Mouse (Mus musculus): ENCODE results near the gene Zfp385b.

Gene Zfp385b

DNA sequence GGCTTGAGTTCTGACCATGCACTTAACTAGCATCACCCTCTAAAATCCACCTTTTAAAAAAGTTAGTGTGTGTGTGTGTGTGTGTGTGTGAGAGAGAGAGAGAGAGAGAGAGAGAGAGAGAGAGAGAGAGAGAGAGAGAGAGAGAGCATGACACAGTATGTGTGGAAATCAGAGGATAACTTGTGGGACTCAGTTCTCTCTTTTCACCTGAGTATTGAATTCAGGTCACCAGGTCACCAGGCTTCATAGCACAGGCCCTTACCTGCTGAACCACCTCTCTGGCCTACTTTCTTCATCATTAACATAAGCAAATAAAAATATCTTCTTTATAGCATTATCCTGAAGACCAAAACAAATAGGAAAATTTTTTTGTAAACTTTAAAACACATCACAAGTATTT is at the start of gene Zfp385b:
Gene Zfp385b, minus strand, starts transcription at position 101 of the 400 bp plus-strand sequence.
- no peak for DNase-seq

DNA sequence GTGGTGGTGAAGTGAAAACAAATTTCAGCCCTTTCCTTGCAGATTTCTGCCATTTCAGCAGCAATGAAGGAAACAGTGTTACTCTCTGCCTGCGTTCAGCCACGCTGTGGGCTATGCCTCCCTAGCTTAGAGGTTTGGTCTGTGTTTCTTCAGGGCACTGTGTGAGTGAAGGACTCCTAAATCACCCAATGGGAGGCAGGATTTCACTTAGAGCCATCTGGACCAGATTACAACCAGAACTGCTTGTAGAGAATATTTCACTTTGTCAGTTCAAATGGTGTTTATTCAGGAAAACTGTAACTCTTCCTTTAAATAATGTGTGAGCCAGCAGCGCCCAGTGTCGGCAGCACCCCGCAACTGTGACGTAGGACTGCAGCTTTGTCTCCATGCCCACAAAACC is 44.5 kb upstream of the Zfp385b start:
- no peak for DNase-seq

DNA sequence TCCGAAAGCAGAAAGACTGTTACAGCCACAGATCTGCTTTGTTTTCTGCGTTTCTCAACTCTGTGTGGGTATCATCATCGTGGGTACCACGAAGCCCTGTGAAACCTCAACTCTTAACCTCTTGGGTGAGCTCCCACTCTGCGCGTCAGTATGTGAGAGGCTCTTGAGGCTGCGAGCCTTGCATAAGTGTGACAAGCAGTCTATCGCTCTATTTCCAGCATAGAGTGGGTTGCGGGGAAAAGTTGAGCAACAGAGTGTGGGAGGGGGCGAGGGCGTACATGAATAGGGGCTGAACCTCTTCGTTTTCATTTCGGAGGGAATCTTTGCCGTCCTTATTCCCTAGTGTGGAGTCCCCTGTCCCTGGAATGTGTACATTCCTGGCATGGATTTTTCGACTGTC is 44.1 kb upstream of the Zfp385b start:
- DNase-seq: no peak

DNA sequence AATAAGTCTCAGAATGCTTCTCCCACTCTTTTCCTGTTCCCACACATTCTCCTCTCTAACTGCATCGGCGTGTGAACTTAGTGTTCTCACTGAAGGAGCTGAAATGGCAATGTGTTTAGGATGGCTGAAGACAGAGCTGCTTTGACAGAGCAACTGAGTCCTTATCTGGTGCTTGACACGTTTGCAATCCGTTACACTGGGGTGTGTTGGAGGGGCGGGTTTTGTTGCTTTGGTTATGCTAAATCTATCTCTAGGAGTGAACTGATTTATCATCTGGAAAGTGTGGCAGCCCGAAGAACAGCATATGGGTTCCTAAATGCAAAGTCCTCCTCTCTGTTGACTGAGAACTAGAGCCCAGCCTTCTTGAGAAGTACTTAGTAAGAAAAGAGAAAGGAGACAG is 22.0 kb upstream of the Zfp385b start:
- DNase-seq: no peak

DNA sequence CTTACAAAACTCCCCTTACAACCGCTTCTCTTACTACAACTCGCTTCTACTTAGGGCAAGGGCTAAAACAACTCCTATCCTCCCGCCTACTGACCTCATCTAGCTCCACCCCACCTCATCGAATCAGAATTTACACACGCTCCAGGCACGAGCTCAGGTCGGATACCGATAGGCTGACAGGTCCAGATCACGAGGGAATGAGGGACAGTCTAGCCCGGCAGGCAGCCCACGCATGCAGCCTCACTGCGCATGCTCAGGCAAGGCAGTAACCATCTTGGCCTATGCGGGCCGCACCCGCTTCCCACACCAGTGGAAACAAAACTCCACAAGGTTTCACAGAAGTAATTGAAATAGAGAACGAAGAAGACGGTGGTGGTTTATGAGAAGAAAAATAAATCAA is 20.1 kb upstream of the Zfp385b start:
- no peak for DNase-seq

DNA sequence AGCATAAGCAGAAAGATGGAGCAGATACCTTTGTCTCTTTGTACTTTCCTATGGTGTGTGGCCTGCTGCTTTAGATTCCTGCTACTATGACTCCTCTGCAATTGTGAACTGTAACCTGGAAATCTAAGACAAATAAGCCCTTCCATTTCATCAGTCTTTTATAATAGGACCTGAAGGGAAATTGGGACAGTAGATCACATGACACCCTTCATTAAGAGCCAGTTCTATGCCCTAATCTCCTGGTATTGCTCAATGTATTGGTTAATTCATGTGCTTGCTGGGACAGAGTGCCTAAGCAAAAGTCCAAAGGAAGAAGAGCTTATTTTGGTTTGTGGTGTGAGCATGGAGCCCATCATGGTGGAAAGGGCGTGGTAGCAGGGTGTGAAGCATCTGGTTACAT is 19.2 kb upstream of the Zfp385b start:
- no peak for DNase-seq

DNA sequence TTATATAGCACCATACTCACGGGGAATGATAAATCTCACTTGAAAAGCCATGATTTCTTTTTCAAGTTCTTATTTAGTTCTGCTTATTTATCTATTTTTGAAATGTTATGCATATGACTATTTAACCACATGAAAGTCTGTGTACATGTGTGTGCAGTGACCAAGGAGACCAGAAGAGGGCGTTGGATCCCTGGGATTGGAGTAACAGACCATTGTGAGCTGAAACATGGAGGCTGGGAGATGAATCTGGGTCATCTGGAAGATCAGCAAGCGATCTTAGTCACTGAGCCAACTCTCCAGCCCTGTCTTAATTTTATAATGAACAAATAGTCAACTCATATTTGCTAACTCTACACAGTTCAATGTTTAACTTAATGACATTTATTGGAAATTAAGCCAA is 16.3 kb upstream of the Zfp385b start:
- DNase-seq: no peak

DNA sequence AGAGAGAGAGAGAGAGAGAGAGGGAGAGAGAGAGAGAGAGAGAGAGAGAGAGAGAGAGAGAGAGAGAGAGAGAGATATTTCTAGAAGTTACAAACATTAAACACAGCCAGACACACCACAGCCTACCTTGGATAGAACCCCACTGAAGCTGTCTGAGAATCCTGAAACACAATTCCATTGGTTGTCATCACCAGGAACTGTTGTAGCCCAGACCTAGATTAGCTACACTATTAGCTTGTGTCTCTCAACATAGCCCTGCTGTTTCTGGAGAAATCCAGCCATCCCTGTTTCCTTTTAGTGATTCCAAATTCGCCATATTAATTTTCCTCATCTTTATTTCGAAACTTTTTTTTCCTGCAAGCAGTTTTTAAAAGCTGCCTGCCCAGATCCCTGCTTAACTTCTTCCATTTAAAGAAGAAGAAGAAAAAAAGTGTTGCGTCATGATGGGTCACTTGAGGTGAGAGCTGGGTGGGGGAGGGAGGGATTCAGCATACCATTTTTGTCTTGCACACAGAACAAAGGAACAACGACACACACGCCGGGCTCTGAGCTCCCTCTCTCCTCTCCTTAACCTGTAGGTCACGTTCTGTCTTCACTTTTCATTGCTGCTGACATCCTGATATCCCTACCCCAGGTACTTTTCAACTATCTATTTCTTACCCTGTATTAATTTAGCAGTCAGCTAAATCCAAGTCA is 6.8 kb upstream of the Zfp385b start:
- no peak for DNase-seq

DNA sequence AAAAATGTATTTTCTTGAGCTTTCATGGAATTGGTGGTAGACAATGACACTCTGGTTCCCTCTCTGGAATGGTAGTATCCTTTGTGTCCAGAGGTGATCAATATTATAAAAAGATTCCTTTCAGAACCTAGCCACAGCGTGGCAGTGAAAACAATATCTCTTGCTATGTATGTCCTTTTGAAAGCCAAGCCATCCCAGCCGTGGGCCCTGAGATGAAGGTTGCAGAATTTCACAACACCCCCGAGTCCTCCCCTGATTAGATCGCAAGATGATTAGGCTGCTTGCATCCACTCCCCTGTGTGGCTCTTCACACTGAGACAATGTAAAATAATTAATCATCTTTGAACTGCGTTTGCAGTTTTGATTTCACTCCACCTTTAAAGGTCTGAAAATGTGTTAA is 3.6 kb upstream of the Zfp385b start:
- no peak for DNase-seq

DNA sequence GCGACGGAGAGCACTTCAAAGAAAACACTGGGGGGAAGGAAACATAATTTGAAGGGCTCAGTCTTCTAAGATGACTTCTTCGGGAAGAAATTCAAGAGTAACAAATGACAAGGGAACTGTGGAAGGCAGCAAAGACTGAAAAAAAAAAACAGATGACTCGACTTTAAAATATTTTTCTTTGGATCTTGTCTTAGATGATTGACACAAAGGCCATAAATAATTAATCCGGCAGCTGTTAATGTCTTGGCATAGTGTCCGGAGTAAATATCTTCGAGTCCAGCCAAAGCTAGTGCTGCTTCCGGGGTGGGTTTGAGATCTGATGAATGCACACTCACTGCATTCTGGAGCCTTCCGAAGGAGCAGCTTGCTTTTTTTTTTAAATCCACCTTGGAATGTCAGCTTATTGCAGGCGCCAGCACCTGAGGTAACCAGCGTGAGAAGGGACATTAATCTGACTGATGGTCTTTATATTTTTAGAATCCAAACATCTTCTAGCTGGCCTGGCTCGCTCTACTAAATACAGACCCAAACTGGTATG is 2.0 kb downstream of the Zfp385b start:
- DNase-seq: peak; percentile 35

DNA sequence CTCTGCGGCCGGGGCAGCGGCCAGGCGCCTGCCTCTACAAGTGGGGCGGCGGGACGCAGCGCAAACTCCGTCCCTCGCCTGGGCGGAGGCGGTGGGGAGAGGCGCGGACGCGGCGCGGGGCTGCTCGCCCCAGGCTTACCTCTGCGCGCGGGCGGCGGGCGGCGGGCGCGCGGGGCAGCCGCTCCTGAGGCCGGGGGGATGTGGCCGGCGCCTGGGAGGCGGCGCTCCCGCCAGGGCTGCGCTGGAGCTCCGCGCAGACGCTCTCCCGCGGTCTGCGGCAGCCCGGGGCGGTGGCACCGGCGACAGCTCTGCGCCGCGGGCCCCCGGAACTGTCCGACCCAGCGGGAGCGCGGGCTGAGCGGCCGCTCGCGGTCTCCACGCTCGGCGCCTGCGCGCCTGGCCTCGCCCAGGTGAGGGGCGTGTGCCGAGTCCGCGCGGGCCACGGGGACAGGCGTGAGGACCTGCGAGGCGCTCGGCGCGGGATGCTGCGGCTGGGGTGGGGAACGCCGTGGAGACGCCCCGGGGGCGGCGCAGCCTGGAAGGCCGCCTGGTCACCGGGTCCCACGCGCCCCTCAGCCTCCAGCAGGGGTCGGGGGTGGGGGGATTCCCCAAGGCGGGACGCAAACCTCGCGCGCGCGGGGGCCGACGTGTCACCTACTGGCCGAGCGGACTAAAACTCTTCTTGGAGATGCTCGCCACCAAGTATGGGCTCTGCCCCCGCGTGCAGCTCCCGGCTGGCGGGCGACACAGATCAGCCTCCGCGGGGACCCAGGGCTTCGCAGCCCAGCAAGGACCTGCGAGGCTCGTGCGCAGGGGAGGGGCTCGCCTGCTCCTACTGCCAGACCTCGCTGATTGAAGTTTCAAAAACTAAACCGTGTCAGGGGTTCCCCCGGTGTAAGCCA is 2.8 kb downstream of the Zfp385b start:
- DNase-seq: peak; percentile 75

DNA sequence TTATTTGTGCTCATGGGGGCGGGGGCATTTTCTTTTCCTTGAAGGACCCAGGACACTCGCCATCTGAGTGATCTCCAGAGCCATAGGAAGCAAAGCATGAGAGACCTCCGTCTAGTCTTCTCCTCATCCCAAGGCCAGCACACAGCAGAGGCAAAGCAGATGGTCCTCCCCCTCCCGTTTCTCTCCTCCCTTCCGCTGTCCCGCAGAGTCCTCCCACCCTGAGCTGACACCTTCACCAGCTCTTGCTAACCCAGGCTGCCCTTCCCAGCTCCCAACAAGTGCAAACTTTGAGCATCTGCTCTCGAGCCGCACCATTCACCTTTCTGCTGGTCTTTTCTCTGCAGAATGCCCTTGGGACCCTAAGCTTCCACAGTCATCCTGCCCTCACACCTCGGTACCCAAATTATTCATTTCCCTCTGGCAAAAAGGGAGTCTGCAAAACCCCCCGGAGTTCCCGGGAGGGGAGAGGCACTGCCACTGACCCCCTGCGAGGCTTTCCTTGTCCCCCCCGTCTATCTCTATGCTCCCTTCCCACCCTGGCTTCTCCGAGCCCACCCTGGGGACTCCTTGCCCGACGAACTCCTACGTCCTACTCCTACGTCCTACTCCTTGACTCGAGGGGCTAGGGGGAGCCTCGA is 3.5 kb downstream of the Zfp385b start:
- peak; percentile 57 for DNase-seq

DNA sequence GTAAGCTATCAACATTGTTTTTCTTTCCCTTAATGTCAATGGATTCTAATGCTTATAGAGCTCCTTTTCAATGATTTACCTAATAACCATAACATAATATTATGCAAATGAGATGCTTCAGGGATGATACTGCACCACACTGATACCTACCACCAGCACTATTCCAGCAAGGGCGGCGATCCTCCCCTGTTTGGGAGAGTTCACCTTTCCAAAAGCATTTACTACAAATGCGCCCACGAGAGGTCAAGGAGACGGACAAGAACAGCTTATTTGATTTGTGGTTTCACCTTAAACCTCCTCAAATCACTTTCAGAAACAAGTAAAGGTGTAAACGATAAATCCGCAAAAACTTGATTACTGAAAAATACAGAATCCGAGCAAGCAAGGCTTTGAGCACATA is 4.5 kb downstream of the Zfp385b start:
- DNase-seq: no peak

DNA sequence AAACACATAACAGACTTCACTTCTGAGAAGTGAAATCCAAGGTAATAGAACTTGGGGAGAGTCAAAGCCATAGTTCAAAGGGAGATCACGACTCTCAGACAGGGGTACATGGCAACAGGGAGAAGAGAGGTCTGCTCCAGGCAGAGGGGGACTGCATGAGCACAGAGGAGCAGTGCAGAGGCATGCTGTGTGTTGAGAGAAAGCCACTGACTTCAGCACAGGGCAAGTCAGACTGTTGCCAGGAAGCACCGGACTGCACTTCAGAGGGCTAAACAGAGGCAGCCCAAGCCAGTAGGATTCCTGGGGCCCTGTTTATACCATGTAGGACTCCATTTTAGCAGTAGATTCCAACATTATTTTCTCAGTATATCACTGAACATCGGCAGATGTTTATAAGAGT is 6.4 kb downstream of the Zfp385b start:
- no peak for DNase-seq

DNA sequence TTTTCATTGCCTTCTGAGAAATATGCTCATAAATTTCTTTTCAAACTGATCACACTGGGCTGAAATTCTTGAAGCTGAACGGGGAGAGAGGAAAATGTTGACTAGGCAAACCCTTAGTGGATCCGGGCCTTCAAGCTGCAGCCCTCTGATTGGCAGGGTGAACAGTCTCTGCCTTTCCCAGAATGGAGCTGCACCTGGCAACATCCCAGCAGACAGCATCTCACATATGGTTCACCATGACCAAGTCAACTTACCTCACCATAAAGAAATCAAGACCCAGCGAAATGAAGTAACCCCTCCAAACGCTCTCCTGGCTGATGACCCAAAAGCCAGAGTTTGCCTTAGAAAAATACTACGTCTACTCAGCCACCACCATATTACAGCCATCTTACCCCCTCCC is 8.7 kb downstream of the Zfp385b start:
- no peak for DNase-seq

DNA sequence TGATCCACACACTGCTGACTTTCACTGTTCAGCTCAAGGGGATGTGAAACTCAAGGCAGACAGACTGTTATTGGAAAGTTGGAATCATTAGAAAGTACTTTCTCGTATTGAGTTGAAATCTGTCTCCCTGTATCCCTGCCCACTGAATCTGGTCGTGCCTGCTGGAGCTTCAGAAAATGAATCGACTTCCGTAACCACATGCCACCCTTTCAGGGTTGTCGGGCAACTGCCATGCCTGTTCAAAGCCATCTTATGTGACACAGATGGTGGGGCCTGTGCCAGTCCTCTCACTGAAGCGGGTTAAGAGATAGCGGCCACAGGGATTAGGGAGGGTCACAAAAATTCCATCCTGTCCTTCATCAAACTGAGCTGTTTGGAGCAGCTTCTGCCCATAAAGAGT is 14.7 kb downstream of the Zfp385b start:
- no peak for DNase-seq

DNA sequence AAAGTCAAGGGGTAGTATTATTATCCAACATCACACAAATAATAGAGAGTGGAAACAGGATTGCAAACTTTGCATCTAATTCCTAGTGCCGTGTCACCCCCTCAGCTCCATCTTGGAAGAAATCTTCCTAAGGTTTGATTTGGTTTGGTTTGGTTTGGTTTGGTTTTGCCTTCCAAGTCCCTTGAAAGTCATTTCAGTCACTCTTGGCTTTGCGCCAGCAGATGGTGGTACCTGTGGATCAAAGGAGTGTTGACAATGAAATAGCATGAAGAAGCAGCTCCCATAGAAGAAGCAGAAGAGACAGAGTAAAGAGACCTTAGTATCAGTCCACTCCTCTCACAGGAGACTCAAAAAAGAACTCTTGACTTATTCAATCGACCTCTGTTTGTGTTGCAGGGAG is 17.1 kb downstream of the Zfp385b start:
- DNase-seq: no peak

DNA sequence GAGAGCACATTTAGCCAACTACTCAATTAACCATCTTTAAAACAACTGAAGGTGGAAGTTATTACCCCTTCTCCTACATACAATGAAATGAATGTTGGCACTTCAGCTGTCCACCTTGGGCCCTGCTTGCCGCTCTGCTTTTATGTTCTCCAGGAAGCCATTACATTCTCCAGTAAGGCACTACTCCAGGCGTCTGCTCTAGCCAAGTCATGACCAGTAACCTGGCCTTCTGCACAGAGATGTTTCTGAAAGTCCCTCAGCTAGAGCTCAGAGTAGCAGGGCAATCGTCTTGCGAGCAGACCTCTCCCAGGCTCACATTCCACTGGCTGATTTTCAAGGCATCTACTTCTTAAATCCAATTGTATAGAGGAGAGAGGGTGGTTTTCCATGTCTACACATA is 18.0 kb downstream of the Zfp385b start:
- DNase-seq: no peak

DNA sequence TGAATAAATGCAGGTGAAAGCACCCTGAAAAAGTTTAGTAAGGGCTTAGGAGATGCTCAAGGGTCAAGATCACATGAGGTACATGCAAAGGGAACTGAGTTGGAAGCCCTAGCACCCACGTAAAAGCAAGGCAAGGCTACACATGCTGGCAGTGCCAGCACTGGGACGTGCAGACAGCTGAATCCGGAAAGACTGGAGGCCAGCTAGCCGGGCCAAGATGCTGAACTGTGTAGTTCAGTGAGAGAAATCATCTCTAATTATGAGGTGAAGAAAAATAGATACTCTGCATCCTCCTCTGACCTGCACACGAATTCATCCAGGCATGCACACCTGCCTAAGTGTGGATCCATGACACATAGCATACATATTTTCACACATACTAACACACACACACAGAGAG is 18.4 kb downstream of the Zfp385b start:
- DNase-seq: no peak

DNA sequence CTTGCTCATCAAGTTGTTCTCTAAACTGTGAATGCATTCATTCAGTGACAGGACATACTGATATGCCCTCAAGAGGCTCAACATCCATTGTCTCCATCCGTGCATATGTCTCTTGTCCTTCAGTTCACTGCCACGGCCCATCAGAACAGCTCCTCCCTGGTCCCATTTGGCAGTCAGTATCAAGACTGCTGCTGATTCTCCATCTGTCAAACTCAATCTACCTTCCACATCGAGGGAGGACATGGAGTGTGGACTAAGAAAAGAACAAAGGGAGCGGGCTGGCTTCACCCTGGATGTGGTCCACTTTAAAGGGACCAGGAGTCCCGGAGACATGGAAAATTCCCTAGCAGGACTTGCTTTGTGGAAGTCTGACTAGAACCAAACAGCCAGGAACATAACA is 22.2 kb downstream of the Zfp385b start:
- no peak for DNase-seq

DNA sequence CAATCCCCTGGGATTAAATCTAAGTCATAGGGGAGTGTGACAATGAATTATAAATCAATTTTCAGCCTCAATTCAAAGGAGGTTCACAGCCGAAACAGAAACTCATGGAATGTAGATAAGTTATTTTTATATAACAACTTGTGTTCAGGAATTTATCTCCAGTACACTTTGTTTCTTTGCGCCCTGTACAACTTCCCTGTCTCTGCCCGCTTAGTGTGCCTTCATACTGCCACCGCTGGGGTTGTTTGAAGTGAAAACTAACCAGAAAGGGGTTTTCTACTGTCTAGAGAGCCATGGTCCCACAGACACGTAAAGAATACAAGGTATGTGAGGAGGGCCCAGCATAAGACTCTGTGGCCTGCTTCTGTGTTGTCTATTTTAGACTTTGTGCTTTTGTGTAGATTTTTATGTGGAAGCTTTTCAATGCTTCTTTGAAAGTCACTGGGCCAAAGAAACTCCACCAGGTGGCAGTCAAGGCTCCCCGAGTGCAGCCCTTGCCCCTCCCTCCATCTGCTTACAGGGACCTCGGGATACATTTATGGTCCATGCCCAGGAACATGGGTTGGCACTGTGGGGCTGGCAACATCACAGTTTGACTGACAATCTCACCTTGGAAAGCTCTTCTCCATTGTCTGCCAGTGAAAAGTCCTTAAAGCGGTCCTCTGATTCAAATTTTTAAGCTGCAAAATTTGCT is 23.4 kb downstream of the Zfp385b start:
- DNase-seq: peak; percentile 47

DNA sequence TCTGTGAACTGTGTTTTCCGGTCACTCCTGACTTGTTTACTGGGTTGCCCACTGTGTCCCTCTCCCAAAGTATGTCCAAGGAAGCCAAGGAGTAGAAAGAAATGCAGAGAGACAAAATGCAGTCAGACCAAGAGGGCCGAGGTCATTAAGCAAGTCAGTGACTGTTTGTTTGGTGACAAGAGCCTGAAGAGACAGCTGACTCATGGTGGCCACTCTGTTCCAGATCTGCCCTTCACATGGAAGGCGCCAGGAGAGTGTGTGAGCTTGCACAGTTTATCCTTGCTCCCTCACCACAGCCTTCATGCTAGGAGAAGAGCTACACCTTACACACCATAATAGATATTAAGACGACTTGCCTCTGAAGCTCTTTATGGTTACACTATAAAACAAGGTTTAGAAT is 28.6 kb downstream of the Zfp385b start:
- no peak for DNase-seq

DNA sequence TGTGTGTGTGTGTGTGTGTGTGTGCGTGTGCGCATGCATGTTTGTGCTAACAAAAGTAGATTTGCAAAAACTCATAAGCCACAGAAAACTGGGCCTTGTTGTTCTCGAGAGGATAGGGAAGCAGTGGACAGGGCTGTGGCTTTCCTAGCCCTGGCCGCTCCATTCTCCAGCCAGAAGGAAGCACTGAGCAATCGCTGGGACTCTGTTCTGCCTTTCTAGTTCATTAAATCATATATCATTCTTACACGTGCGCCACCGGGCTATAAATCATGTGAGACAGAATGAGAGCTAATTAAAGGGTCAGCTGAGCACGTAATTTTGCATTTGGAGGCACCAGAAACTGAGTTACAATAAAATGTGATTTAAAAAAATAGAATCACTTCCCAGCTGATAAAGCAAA is 29.1 kb downstream of the Zfp385b start:
- no peak for DNase-seq
